Mouse (Mus musculus) E14TG2a.4 (cell line): ENCODE results near the gene Pip4k2a.

Experiments
- CTCF ChIP-seq: conservative IDR thresholded peaks from 2 replicates; pipeline ENCODE4 v1.5.1; 2014; ENCODE audit warnings: low read length
- NANOG ChIP-seq: IDR thresholded peaks from 2 replicates; pipeline ENCODE4 v1.6.1; 2014; ENCODE audit warnings: borderline replicate concordance, low read length, mixed read lengths

DNA sequence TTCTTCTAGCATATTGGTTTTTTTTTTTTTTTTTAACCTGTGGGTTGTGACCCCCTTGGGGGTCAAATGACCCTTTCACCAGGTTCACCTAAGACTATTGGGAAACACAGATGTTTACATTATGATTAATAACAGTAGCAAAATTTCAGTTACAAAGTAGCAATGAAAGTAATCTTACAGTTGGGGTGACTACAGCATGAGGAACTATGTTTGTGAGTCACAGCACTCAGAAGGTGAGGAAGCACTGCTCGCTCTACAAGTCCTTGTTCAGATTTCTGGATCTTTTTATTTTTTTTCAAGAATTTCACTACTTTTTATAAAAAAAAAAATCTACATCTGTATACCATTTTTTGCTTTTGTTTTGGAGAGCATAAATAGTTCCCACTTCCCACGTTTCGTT lies 26.4 kb downstream of the Pip4k2a start:
- TF ChIP-seq CTCF (no peak), NANOG (no peak)
